Mouse (Mus musculus) neural tube, embryonic 12.5 days (tissue): ENCODE data around the gene Pold2. TPM values are rescaled to one million over a fixed set of nuclear protein-coding genes. Genes with fewer than 3 reads are reported as not detected.

ENCODE experiments used
- ATAC-seq: fragments of 200-750 bp; cut with Nextera tagmentation; 2 replicates; pipeline ENCODE4 v1.8.0; 2017; ENCODE audit warnings: low read depth, mild to moderate bottlenecking, moderate TSS enrichment, moderate library complexity; ENCODE audit not compliant: low FRiP score
- H3K27ac ChIP-seq: fragments of 300-500 bp; sonication (generic); 2 replicates; pipeline ENCODE4 v1.5.1; 2016
- H3K27me3 ChIP-seq: fragments of 300-500 bp; sonication (generic); replicated peaks from 2 replicates; pipeline ENCODE4 v1.6.1; 2016; ENCODE audit warnings: mild to moderate bottlenecking
- H3K36me3 ChIP-seq: fragments of 300-500 bp; sonication (generic); 2 replicates; pipeline ENCODE4 v1.6.1; 2016; ENCODE audit warnings: mild to moderate bottlenecking
- H3K4me1 ChIP-seq: fragments of 300-500 bp; sonication (generic); 2 replicates; pipeline ENCODE4 v1.6.1; 2016
- H3K4me2 ChIP-seq: fragments of 300-500 bp; sonication (generic); replicated peaks from 2 replicates; pipeline ENCODE4 v1.6.1; 2016; ENCODE audit warnings: mild to moderate bottlenecking
- H3K4me3 ChIP-seq: fragments of 300-500 bp; sonication (generic); 2 replicates; pipeline ENCODE4 v1.5.1; 2016
- H3K9ac ChIP-seq: fragments of 300-500 bp; sonication (generic); 2 replicates; pipeline ENCODE4 v1.6.1; 2016; ENCODE audit warnings: mild to moderate bottlenecking
- H3K9me3 ChIP-seq: fragments of 300-500 bp; sonication (generic); 2 replicates; pipeline ENCODE4 v1.6.1; 2016; ENCODE audit warnings: mild to moderate bottlenecking
- WGBS: fragments of 180-500 bp; shearing (Covaris S2); methylation state at CpG from one replicate; pipeline ENCODE4 v1.1.7; 2016; 5-methylcytosine and 5-hydroxymethylcytosine counted together
- polyA plus RNA-seq: library from polyadenylated mRNA; unstranded; fragments of >200 nt; fragmentation: Nextera tagmentation; extraction: Ambion mirVana; gene quantifications from 2 replicates; pipeline ENCODE4 v1.2.1, GENCODE M21; 2016

The Pold2 gene
- polyA plus RNA-seq, 1 experiment from 2014 or later = 81.5 TPM

GRCm38 (mm10) chr11:5834506-5834905 is 43.6 kb downstream of the Pold2 start:
- Histone ChIP-seq H3K27me3 (no peaks in the 10 kb centered on the region), H3K4me2 (no peak overlapping the region), H3K4me1 (peaks cover 6% of the 10 kb centered on the region), H3K9me3 (no peaks in the 10 kb centered on the region), H3K36me3 (peaks cover 17% of the 10 kb centered on the region; the same call in 1 of the 2 replicates), H3K9ac (no peak overlapping the region), H3K4me3 (no peak overlapping the region), H3K27ac (no peak overlapping the region)
- no peak for ATAC-seq
- 91% methylated on average over 9 of the region's 9 CpGs for WGBS

DNA sequence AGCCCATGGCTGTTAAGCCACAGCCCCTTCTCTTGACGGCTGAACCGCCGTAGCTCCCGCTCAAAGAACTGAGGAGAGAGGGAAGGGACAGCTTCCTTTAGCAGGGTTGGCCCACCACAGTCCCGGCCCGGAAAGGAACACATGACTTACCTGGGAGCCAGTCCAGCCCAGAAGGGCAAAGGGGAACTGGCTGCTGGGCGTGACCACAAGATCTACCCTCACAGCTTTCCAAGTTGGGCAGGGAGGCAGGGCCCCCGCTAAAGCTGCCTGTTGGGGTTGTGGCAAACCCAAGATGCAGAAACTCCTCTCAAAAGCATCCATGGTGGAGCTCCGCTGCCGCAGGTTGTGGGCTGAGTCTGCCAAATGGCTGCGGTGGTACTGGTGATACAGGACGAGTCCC is 48.8 kb downstream of the Pold2 start:
- no peak overlapping the region for H3K27ac ChIP-seq
- 94% methylated on average over 12 of the region's 12 CpGs for WGBS
- no peak overlapping the region for H3K4me3 ChIP-seq
- no peak overlapping the region for H3K9ac ChIP-seq
- peaks cover 32% of the 10 kb centered on the region for H3K36me3 ChIP-seq
- no peak for ATAC-seq
- no peak overlapping the region for H3K4me2 ChIP-seq
- no peaks in the 10 kb centered on the region for H3K4me1 ChIP-seq
- H3K9me3 ChIP-seq = no peaks in the 10 kb centered on the region
- H3K27me3 ChIP-seq = no peaks in the 10 kb centered on the region

DNA sequence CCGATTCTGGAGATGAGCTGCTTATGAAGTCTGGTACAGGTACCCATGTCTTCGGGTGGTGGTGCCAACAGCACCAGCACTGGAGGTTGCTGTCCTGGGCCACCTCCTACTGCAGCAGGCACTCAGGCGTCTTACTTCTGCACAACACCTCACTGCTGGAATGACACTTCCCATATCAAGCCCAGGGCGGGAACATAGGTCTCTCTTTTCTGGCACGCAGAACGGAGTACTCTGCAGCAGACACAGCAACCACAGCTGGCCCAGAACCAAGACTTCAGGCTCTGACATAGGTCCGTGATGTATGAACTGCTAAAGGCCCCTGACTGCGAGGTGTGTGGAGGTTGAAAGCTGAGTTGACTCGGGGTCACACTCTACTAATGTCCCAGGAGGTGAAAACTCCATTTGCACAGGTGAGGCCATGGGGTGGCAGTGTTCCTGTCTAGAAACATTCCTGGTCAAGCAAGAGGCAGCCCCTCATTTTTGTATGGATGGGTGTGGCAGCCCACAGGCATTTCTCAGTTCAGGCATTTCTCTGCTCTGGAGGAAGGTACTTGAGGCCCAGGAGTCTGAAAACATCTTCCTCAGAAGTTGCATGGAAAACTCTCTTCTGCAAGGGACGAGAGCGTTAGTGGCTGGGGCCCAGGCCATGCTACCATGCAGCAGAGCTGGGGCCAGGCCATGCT is 49.4 kb downstream of the Pold2 start:
- no peaks in the 10 kb centered on the region for H3K27me3 ChIP-seq
- H3K4me2 ChIP-seq = no peak overlapping the region
- 90% methylated on average over 11 of the region's 11 CpGs for WGBS
- no peak overlapping the region for H3K27ac ChIP-seq
- no peaks in the 10 kb centered on the region for H3K9me3 ChIP-seq
- H3K4me3 ChIP-seq = no peak overlapping the region
- no peak overlapping the region for H3K9ac ChIP-seq
- peaks cover 32% of the 10 kb centered on the region for H3K36me3 ChIP-seq
- H3K4me1 ChIP-seq = no peaks in the 10 kb centered on the region
- ATAC-seq = no peak

DNA sequence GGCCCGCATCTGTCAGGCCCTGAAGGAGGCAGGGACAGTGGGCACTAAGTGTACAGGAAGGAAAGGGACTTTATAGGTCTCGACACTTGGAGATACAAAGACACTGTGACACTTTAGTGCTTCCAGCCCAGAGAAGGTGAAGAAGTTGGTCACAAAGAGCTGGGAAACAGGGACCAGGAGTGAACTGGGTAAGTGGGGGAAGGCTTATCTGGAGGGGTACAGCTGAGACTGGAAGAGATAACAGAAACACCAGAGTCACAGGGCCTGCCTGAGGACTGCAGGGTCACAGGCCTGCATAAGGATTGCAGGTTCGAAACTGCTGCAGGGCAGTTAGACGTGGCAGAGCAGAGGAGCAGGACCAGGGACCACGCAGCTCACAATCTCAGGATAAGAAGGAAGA is 50.2 kb downstream of the Pold2 start:
- Histone ChIP-seq H3K27ac (no peak overlapping the region), H3K9me3 (no peaks in the 10 kb centered on the region), H3K4me3 (no peak overlapping the region), H3K27me3 (no peaks in the 10 kb centered on the region), H3K4me2 (no peak overlapping the region), H3K4me1 (no peaks in the 10 kb centered on the region), H3K36me3 (peaks cover 32% of the 10 kb centered on the region), H3K9ac (no peak overlapping the region)
- 91% methylated on average over 5 of the region's 5 CpGs for WGBS
- no peak for ATAC-seq

- no peak overlapping the region for H3K27ac ChIP-seq
- no peaks in the 10 kb centered on the region for H3K4me1 ChIP-seq
- ATAC-seq = no peak
- H3K9ac ChIP-seq = no peak overlapping the region
- H3K4me3 ChIP-seq = no peak overlapping the region
- H3K4me2 ChIP-seq = no peak overlapping the region
- H3K9me3 ChIP-seq = no peaks in the 10 kb centered on the region
- H3K27me3 ChIP-seq = no peaks in the 10 kb centered on the region
- H3K36me3 ChIP-seq = peaks cover 16% of the 10 kb centered on the region
These were observed 52.7 kb downstream of the Pold2 start for GRCm38 (mm10) chr11:5825432-5825831.

Other genes with a start within 250 kb of the Pold2 start
- 151 and 159 TPM in 2 replicates for gene Mrps24, start 162.6 kb downstream of the Pold2 start, polyA plus RNA-seq
- 24.6 and 26.5 TPM in 2 replicates for gene Urgcp, start 115.9 kb downstream of the Pold2 start, polyA plus RNA-seq
- 138 and 153 TPM in 2 replicates for gene Dbnl, start 89.8 kb downstream of the Pold2 start, polyA plus RNA-seq
- gene Pgam2, start 74.6 kb downstream of the Pold2 start, polyA plus RNA-seq = 7.7 and 14.0 TPM in 2 replicates
- 6.6 and 7.0 TPM in 2 replicates for gene Polm, start 40.3 kb downstream of the Pold2 start, polyA plus RNA-seq
- gene Aebp1, start 16.3 kb downstream of the Pold2 start, polyA plus RNA-seq = 19.0 TPM in 2 replicates
- gene Myl7, start 20.5 kb upstream of the Pold2 start, polyA plus RNA-seq = 5.1 and 5.5 TPM in 2 replicates
- gene Gck, start 71.8 kb upstream of the Pold2 start, polyA plus RNA-seq = 1.4 and 2.0 TPM in 2 replicates
- 59.0 and 62.1 TPM in 2 replicates for gene Ykt6, start 77.4 kb upstream of the Pold2 start, polyA plus RNA-seq
- gene Camk2b, start 188.1 kb upstream of the Pold2 start, polyA plus RNA-seq = 21.3 and 21.4 TPM in 2 replicates